Mouse (Mus musculus) brain, embryonic 14.5 days (tissue): ENCODE measurements around the gene Car11. TPM values are rescaled to one million over a fixed set of nuclear protein-coding genes. Genes with fewer than 3 reads are reported as not detected.

Experiments
- DNase-seq: peaks from one replicate; pipeline ENCODE4 v3.0.0-alpha.2; 2011; ENCODE audit warnings: low read depth
- CTCF ChIP-seq: fragments of 200-500 bp; IDR thresholded peaks from 2 replicates; pipeline ENCODE4 v1.5.1; 2012; ENCODE audit warnings: inconsistent platforms, mild to moderate bottlenecking, moderate library complexity, borderline replicate concordance; ENCODE audit not compliant: insufficient read depth, insufficient read length; ENCODE audit errors: extremely low read depth
- POLR2A ChIP-seq: fragments of 200-500 bp; IDR thresholded peaks from 2 replicates; pipeline ENCODE4 v1.6.1; 2012; ENCODE audit warnings: mild to moderate bottlenecking, inconsistent platforms, borderline replicate concordance; ENCODE audit not compliant: poor library complexity, insufficient read depth, insufficient read length, severe bottlenecking; ENCODE audit errors: extremely low read depth
- polyA plus RNA-seq: library from polyadenylated mRNA; depleted of rRNA; stranded (reverse); fragments of >200 nt; gene quantifications from 2 replicates; pipeline ENCODE4 v1.2.3, GENCODE M21; 2012

The Car11 gene
- polyA plus RNA-seq, 1 experiment = 81.4 TPM

- TF ChIP-seq CTCF (no peak), POLR2A (no peak)
- no peak for DNase-seq
Measured at GRCm38 (mm10) chr7:45713881-45714520, 14.4 kb downstream of the Car11 start.

- no peak for DNase-seq
- TF ChIP-seq CTCF = no peak
- no peak for TF ChIP-seq POLR2A
Measured at GRCm38 (mm10) chr7:45714630-45715089, 15.0 kb downstream of the Car11 start.

GRCm38 (mm10) chr7:45715090-45715708 lies 15.6 kb downstream of the Car11 start, which contains the start of gene Rpl18:
Rpl18 (plus strand) TSS chr7:45715457.
- DNase-seq = peak; percentile 99
- TF ChIP-seq CTCF (no peak), POLR2A (peak; percentile 39; the same call in 1 of the 2 replicates)

- TF ChIP-seq POLR2A (no peak), CTCF (no peak)
- no peak for DNase-seq
Measured at GRCm38 (mm10) chr7:45715741-45716459, 16.3 kb downstream of the Car11 start.

GRCm38 (mm10) chr7:45716460-45716857 lies 16.8 kb downstream of the Car11 start:
- TF ChIP-seq CTCF (no peak), POLR2A (no peak)
- DNase-seq = no peak

GRCm38 (mm10) chr7:45716952-45717917 lies 17.6 kb downstream of the Car11 start:
- no peak for TF ChIP-seq CTCF
- DNase-seq = no peak

GRCm38 (mm10) chr7:45717918-45718297 lies 18.3 kb downstream of the Car11 start, which contains the start of gene Sphk2:
Sphk2 (minus strand) TSS chr7:45718002.
- peak; percentile 85; the same call in 1 of the 2 replicates for TF ChIP-seq POLR2A
- TF ChIP-seq CTCF = no peak
- peak; percentile 99 for DNase-seq

- TF ChIP-seq POLR2A (no peak), CTCF (no peak)
- DNase-seq = no peak
Measured at GRCm38 (mm10) chr7:45718331-45718730, 18.7 kb downstream of the Car11 start.

GRCm38 (mm10) chr7:45719180-45719579 lies 19.5 kb downstream of the Car11 start:
- DNase-seq = no peak
- TF ChIP-seq POLR2A = no peak
- no peak for TF ChIP-seq CTCF

GRCm38 (mm10) chr7:45719738-45720412 lies 20.2 kb downstream of the Car11 start:
- no peak for DNase-seq
- no peak for TF ChIP-seq POLR2A
- no peak for TF ChIP-seq CTCF

- no peak for DNase-seq
- no peak for TF ChIP-seq POLR2A
- TF ChIP-seq CTCF = peak; percentile 23; the same call in 1 of the 2 replicates
Measured at GRCm38 (mm10) chr7:45720413-45721233, 21.0 kb downstream of the Car11 start, which contains the start of gene Fam83e. Fam83e (plus strand) TSS chr7:45721212.
